Comparison of ENCODE assay signal across 27 mouse cellular contexts in genomic region chr3:143087786-143088185, GRCm38 (mm10).
A peak's percentile ranks its signal among the peaks of the same experiment; 100 is the strongest.
DNase-seq lines count a peak whose midpoint lies in the region; ATAC-seq lines count a peak whose summit lies in the region.
"Had no signal": no experiment of that assay in that cellular context is flagged by ENCODE, and none has a peak within 500 bp of the region (broad histone marks: within the 10 kb centered on the region; RNA-seq: fewer than 3 reads in every experiment).

No protein-coding gene starts in this region.

- no peak overlapping the region for H3K9ac ChIP-seq in heart, embryonic 12.5 days
- H3K9ac ChIP-seq: embryonic facial prominence, embryonic 13.5 days; forebrain, embryonic 12.5 days; forebrain, embryonic 15.5 days; hindbrain, embryonic 14.5 days had no signal

- no peaks in the 10 kb centered on the region for H3K27me3 ChIP-seq in heart, embryonic 12.5 days (replicated peaks)
- H3K27me3 ChIP-seq: embryonic facial prominence, embryonic 13.5 days; forebrain, embryonic 12.5 days; forebrain, embryonic 15.5 days had no signal

- no peak overlapping the region for H3K4me3 ChIP-seq in heart, embryonic 12.5 days
- H3K4me3 ChIP-seq: embryonic facial prominence, embryonic 10.5 days; embryonic facial prominence, embryonic 13.5 days; erythroblast, embryonic 14.5 days; forebrain, embryonic 12.5 days; forebrain, embryonic 15.5 days; heart, embryonic 10.5 days had no signal

- H3K27ac ChIP-seq in heart, embryonic 12.5 days (ENCODE audit: poor library complexity, severe bottlenecking), result no peak overlapping the region
- H3K27ac ChIP-seq: embryonic facial prominence, embryonic 10.5 days; embryonic facial prominence, embryonic 13.5 days; forebrain, embryonic 12.5 days; forebrain, embryonic 15.5 days; heart, embryonic 10.5 days; hindbrain, embryonic 14.5 days; hindbrain, postnatal 0 days had no signal

- no peak for ATAC-seq in heart, embryonic 12.5 days (ENCODE audit: insufficient number of reproducible peaks, low FRiP score)
- ATAC-seq: CD4-positive, CD25-positive, alpha-beta regulatory T cell, adult 4 months; forebrain, embryonic 15.5 days; hindbrain, postnatal 0 days; inflammation-experienced regulatory T-cells, adult 6 months; intestine, embryonic 16.5 days had no signal

- no peaks in the 10 kb centered on the region for H3K36me3 ChIP-seq in heart, embryonic 12.5 days
- H3K36me3 ChIP-seq: embryonic facial prominence, embryonic 10.5 days; embryonic facial prominence, embryonic 13.5 days; forebrain, embryonic 12.5 days; forebrain, embryonic 15.5 days; heart, embryonic 10.5 days had no signal

- H3K9me3 ChIP-seq in heart, embryonic 12.5 days (replicated peaks), result no peaks in the 10 kb centered on the region
- H3K9me3 ChIP-seq: embryonic facial prominence, embryonic 10.5 days; embryonic facial prominence, embryonic 13.5 days; forebrain, embryonic 12.5 days; forebrain, embryonic 15.5 days; heart, embryonic 10.5 days had no signal

- peak; percentile 32 to 58 for DNase-seq in cerebellum, postnatal 10 days
- no peak for DNase-seq in cerebellum, postnatal 36 days
- peak; percentile 8 for DNase-seq in heart, postnatal 4 days
- peak; percentile 21 for DNase-seq in adrenal gland, postnatal 14 days
- peak; percentile 58 to 59 for DNase-seq in adrenal gland, postnatal 36 days
- no peak for DNase-seq in liver
- DNase-seq: cerebellum, adult 18-20 months; cerebellum, adult 9-10 months; cerebellum, postnatal 25 days; embryo, embryonic 11 days; gastrocnemius, postnatal 10 days; gastrocnemius, postnatal 36 days; heart, postnatal 36 days; kidney, adult 18-20 months; kidney, adult 9 months had no signal

- peaks cover 16% of the 10 kb centered on the region for H3K4me1 ChIP-seq in heart, embryonic 12.5 days (replicated peaks)

- 58% methylated on average over 3 of the region's 3 CpGs for WGBS in heart, embryonic 12.5 days

- H3K4me2 ChIP-seq in heart, embryonic 12.5 days, result no peak overlapping the region
- H3K4me2 ChIP-seq: embryonic facial prominence, embryonic 13.5 days; forebrain, embryonic 12.5 days; forebrain, embryonic 15.5 days; hindbrain, embryonic 14.5 days had no signal

Comparison
In these comparisons a context has a peak if more than half of its experiments do, and no peak if none do; other contexts are left out.
1. DNase-seq: peak in cerebellum, postnatal 10 days (2 of 2), heart, postnatal 4 days (single experiment), adrenal gland, postnatal 14 days (single experiment) and adrenal gland, postnatal 36 days (2 of 2); none in cerebellum, postnatal 36 days (0 of 2) and liver (single experiment).